Mouse (Mus musculus): ENCODE data around the gene Dnm3. TPM values are rescaled to one million over a fixed set of nuclear protein-coding genes. Genes with fewer than 3 reads are reported as not detected.

Gene Dnm3
- polyA plus RNA-seq, 1 experiment: 8.2 TPM

- 56% methylated on average over 12 of the region's 12 CpGs for WGBS
- H3K27ac ChIP-seq (ENCODE audit: insufficient read depth, low read depth, low read length): no peak overlapping the region
- no peak for DNase-seq
Measured at GRCm38 (mm10) chr1:162202465-162203348, 275.1 kb downstream of the Dnm3 start.

GRCm38 (mm10) chr1:162200446-162200845 is 277.4 kb downstream of the Dnm3 start:
- no peak for DNase-seq
- TF ChIP-seq CTCF (conservative IDR thresholded peaks at IDR 0.05; ENCODE audit: insufficient read depth, insufficient read length, low read depth, low read length): no peak
- no peak for TF ChIP-seq POLR2A (IDR thresholded peaks at IDR 0.05; ENCODE audit: low read depth, low read length)
- Histone ChIP-seq H3K36me3 (ENCODE audit: control insufficient read depth, insufficient read depth, low read length) (no peaks in the 10 kb centered on the region), H3K27me3 (replicated peaks; ENCODE audit: control insufficient read depth, insufficient read depth, low read length) (no peaks in the 10 kb centered on the region), H3K4me3 (ENCODE audit: insufficient read depth, low read depth, low read length) (no peak overlapping the region), H3K27ac (ENCODE audit: insufficient read depth, low read depth, low read length) (no peak overlapping the region), H3K4me1 (ENCODE audit: control insufficient read depth, insufficient read depth, low read length) (0 out of 2 replicates have a peak, but pooled peaks cover 4% of the 10 kb centered on the region)
- WGBS: 86% methylated on average over 6 of the region's 6 CpGs

More at GRCm38 (mm10) chr1:162202465-162203348, 275.1 kb downstream of the Dnm3 start:
- Histone ChIP-seq H3K4me3 (ENCODE audit: insufficient read depth, low read depth, low read length) (no peak overlapping the region), H3K4me1 (ENCODE audit: control insufficient read depth, insufficient read depth, low read length) (0 out of 2 replicates have a peak, but pooled peaks cover 6% of the 10 kb centered on the region), H3K27me3 (replicated peaks; ENCODE audit: control insufficient read depth, insufficient read depth, low read length) (no peaks in the 10 kb centered on the region), H3K36me3 (ENCODE audit: control insufficient read depth, insufficient read depth, low read length) (no peaks in the 10 kb centered on the region)
- TF ChIP-seq CTCF (conservative IDR thresholded peaks at IDR 0.05; ENCODE audit: insufficient read depth, insufficient read length, low read depth, low read length): no peak
- TF ChIP-seq POLR2A (IDR thresholded peaks at IDR 0.05; ENCODE audit: low read depth, low read length): no peak

- Histone ChIP-seq H3K27me3 (replicated peaks; ENCODE audit: control insufficient read depth, insufficient read depth, low read length) (no peaks in the 10 kb centered on the region), H3K27ac (ENCODE audit: insufficient read depth, low read depth, low read length) (no peak overlapping the region), H3K4me1 (ENCODE audit: control insufficient read depth, insufficient read depth, low read length) (no peaks in the 10 kb centered on the region), H3K4me3 (ENCODE audit: insufficient read depth, low read depth, low read length) (no peak overlapping the region), H3K36me3 (ENCODE audit: control insufficient read depth, insufficient read depth, low read length) (no peaks in the 10 kb centered on the region)
- WGBS: 77% methylated on average over 9 of the region's 9 CpGs
- DNase-seq: no peak
- no peak for TF ChIP-seq CTCF (conservative IDR thresholded peaks at IDR 0.05; ENCODE audit: insufficient read depth, insufficient read length, low read depth, low read length)
- TF ChIP-seq POLR2A (IDR thresholded peaks at IDR 0.05; ENCODE audit: low read depth, low read length): no peak
Measured at GRCm38 (mm10) chr1:162196812-162197680, 280.8 kb downstream of the Dnm3 start.

GRCm38 (mm10) chr1:162188744-162189143 is 289.1 kb downstream of the Dnm3 start:
- Histone ChIP-seq H3K4me3 (ENCODE audit: insufficient read depth, low read depth, low read length) (no peak overlapping the region), H3K36me3 (ENCODE audit: control insufficient read depth, insufficient read depth, low read length) (no peaks in the 10 kb centered on the region), H3K4me1 (ENCODE audit: control insufficient read depth, insufficient read depth, low read length) (peaks cover 4% of the 10 kb centered on the region), H3K27me3 (replicated peaks; ENCODE audit: control insufficient read depth, insufficient read depth, low read length) (no peaks in the 10 kb centered on the region), H3K27ac (ENCODE audit: insufficient read depth, low read depth, low read length) (no peak overlapping the region)
- WGBS: 92% methylated on average over 4 of the region's 4 CpGs
- DNase-seq: no peak
- TF ChIP-seq POLR2A (IDR thresholded peaks at IDR 0.05; ENCODE audit: low read depth, low read length) (no peak), CTCF (conservative IDR thresholded peaks at IDR 0.05; ENCODE audit: insufficient read depth, insufficient read length, low read depth, low read length) (no peak)

GRCm38 (mm10) chr1:162187352-162188120 is 290.3 kb downstream of the Dnm3 start:
- no peak for DNase-seq
- WGBS: 56% methylated on average over 8 of the region's 8 CpGs
- Histone ChIP-seq H3K27ac (ENCODE audit: insufficient read depth, low read depth, low read length) (no peak overlapping the region), H3K27me3 (replicated peaks; ENCODE audit: control insufficient read depth, insufficient read depth, low read length) (no peaks in the 10 kb centered on the region), H3K4me3 (ENCODE audit: insufficient read depth, low read depth, low read length) (no peak overlapping the region), H3K4me1 (ENCODE audit: control insufficient read depth, insufficient read depth, low read length) (peaks cover 4% of the 10 kb centered on the region), H3K36me3 (ENCODE audit: control insufficient read depth, insufficient read depth, low read length) (no peaks in the 10 kb centered on the region)
- TF ChIP-seq POLR2A (IDR thresholded peaks at IDR 0.05; ENCODE audit: low read depth, low read length) (no peak), CTCF (conservative IDR thresholded peaks at IDR 0.05; ENCODE audit: insufficient read depth, insufficient read length, low read depth, low read length) (no peak)

DNA sequence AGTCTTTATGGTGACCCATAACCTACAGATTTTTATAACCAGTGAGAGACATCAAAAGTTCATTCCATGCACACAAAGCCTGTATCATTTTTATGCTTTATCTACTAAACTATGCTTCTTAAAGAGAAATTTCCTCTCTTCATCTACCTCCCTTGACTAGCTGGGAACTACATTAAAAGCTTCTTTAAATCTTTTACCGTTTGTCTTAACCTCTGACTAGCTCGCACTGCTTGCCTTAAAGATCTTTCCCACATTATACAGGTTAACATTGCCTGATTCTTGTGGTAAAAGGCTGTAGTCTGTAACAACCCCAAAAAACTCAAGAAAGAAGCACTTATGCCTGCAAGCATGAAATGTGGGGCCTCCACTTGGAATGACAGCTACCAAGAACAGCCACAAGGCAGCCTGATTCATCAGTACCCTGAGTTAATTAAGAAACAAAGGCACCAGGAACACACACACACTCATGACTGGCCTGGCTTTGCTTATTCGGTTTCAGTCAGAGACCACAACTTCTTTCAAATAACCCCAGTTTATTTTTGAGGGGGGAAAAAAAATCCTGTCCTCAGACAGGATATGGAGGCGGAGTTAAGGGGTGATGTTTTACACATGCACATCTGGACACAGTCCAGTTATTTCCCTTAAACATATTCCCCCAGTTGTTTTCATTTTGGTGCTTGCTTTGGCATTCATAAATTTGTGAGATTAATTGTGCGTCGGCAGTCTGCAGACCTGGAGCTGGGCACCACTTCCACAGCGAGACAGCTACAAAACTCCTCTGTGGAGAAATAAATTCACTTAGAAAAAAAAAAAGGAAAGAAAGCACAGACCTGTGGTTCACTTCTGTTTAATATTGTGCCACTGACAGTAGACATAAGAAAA is 291.1 kb downstream of the Dnm3 start:
- DNase-seq: peak; percentile 40
- peaks cover 4% of the 10 kb centered on the region for H3K4me1 ChIP-seq (ENCODE audit: control insufficient read depth, insufficient read depth, low read length)
- H3K27ac ChIP-seq (ENCODE audit: insufficient read depth, low read depth, low read length): peak overlapping the region; percentile 23; the same call in 1 of the 2 replicates
- H3K36me3 ChIP-seq (ENCODE audit: control insufficient read depth, insufficient read depth, low read length): no peaks in the 10 kb centered on the region
- TF ChIP-seq POLR2A (IDR thresholded peaks at IDR 0.05; ENCODE audit: low read depth, low read length) (no peak), CTCF (conservative IDR thresholded peaks at IDR 0.05; ENCODE audit: insufficient read depth, insufficient read length, low read depth, low read length) (no peak)
- WGBS: 42% methylated on average over 7 of the region's 7 CpGs
- no peak overlapping the region for H3K4me3 ChIP-seq (ENCODE audit: insufficient read depth, low read depth, low read length)
- H3K27me3 ChIP-seq (replicated peaks; ENCODE audit: control insufficient read depth, insufficient read depth, low read length): no peaks in the 10 kb centered on the region

Data from kidney, adult 2 months (tissue).